Mouse (Mus musculus): ENCODE results near the gene Klk15.
"Not testable (repeated sequence)": the region's sequence is repeated elsewhere in the genome, so short reads cannot be mapped to it uniquely, and the experiment has no call there.

The Klk15 gene

GRCm38 (mm10) chr7:43975761-43976160 is 42.2 kb downstream of the Klk15 start, which contains the start of gene Klk1b9:
Gene Klk1b9, plus strand, starts transcription at chr7:43976061.
- DNase-seq (ENCODE audit: low read depth, low spot score) = not testable (repeated sequence)

GRCm38 (mm10) chr7:43985657-43986056 is 52.1 kb downstream of the Klk15 start:
- DNase-seq (ENCODE audit: low read depth, low spot score) = no peak

Data from retina, postnatal 7 days (tissue).